Mouse (Mus musculus) liver, embryonic 14.5 days (tissue): ENCODE data around the gene Isg20l2. TPM values are rescaled to one million over a fixed set of nuclear protein-coding genes. Genes with fewer than 3 reads are reported as not detected.

Experiments
- ATAC-seq: fragments of 200-750 bp; cut with Nextera tagmentation; 2 replicates; pipeline ENCODE4 v1.8.0; 2017; ENCODE audit warnings: moderate number of reproducible peaks, mild to moderate bottlenecking, moderate library complexity; ENCODE audit not compliant: insufficient read depth
- DNase-seq, 3 experiments: peaks; one replicate each; pipeline ENCODE4 v3.0.0-alpha.2; 2012 to 2013; ENCODE audit warnings: low read depth in 3 of 3, low spot score in 3 of 3
- H3K27ac ChIP-seq: fragments of 300-500 bp; sonication (generic); 2 replicates; pipeline ENCODE4 v1.5.1; 2014; ENCODE audit warnings: moderate library complexity, mild to moderate bottlenecking, control low read depth, inconsistent platforms
- H3K27me3 ChIP-seq: fragments of 300-500 bp; sonication (generic); 2 replicates; pipeline ENCODE4 v1.6.1; 2014; ENCODE audit warnings: mild to moderate bottlenecking, low read length, moderate library complexity; ENCODE audit not compliant: control insufficient read depth, insufficient read depth
- H3K36me3 ChIP-seq: fragments of 300-500 bp; sonication (generic); replicated peaks from 2 replicates; pipeline ENCODE4 v1.6.1; 2014; ENCODE audit warnings: low read depth; ENCODE audit not compliant: control insufficient read depth, insufficient read depth
- H3K4me1 ChIP-seq, 2 experiments: fragments of 200-500 bp in 1 of 2; fragments of 300-500 bp in 1 of 2; sonication (generic) in 1 of 2; replicated peaks; 2 replicates each; pipeline ENCODE4 v1.6.1; 2012 to 2014; ENCODE audit warnings: antibody characterized with exemption in 1 of 2, inconsistent platforms in 1 of 2, low read length in 1 of 2; ENCODE audit not compliant: control insufficient read depth in 2 of 2, insufficient read depth in 2 of 2
- H3K4me2 ChIP-seq: fragments of 300-500 bp; sonication (generic); 2 replicates; pipeline ENCODE4 v1.6.1; 2014; ENCODE audit warnings: low read depth, mild to moderate bottlenecking, control low read depth, moderate library complexity
- H3K4me3 ChIP-seq, 2 experiments: fragments of 200-500 bp in 1 of 2; fragments of 300-500 bp in 1 of 2; sonication (generic) in 1 of 2; 2 replicates each; pipeline ENCODE4 v1.5.1; 2012 to 2014; ENCODE audit warnings: low read depth in 2 of 2, low read length in 2 of 2, mild to moderate bottlenecking in 2 of 2, control low read depth in 1 of 2, inconsistent platforms in 1 of 2, moderate library complexity in 1 of 2; ENCODE audit not compliant: insufficient read depth in 1 of 2
- H3K9ac ChIP-seq: fragments of 300-500 bp; sonication (generic); replicated peaks from 2 replicates; pipeline ENCODE4 v1.6.1; 2014; ENCODE audit warnings: mild to moderate bottlenecking, control low read depth, moderate library complexity
- H3K9me3 ChIP-seq: fragments of 300-500 bp; sonication (generic); 2 replicates; pipeline ENCODE4 v1.6.1; 2016; ENCODE audit warnings: low read length, mixed read lengths; ENCODE audit not compliant: control insufficient read depth
- CTCF ChIP-seq: IDR thresholded peaks from 2 replicates; pipeline ENCODE4 v1.5.1; 2016; ENCODE audit warnings: antibody characterized with exemption, low read depth, control low read depth
- EP300 ChIP-seq: IDR thresholded peaks from 2 replicates; pipeline ENCODE4 v1.6.1; 2016; ENCODE audit warnings: antibody characterized with exemption, low read depth
- WGBS: fragments of 180-500 bp; shearing (Covaris S2); extraction: QIAGEN DNeasy Blood & Tissue Kit; methylation state at CpG from one replicate; pipeline ENCODE4 v1.1.7; 2014; ENCODE audit not compliant: insufficient replicate concordance; 5-methylcytosine and 5-hydroxymethylcytosine counted together
- polyA plus RNA-seq, 2 experiments: library from polyadenylated mRNA; depleted of rRNA in 1 of 2; stranded (reverse) in 1 of 2; unstranded in 1 of 2; fragments of >200 nt; fragmentation: Nextera tagmentation in 1 of 2; extraction: Ambion mirVana in 1 of 2; gene quantifications; 2 replicates each; pipeline versions ENCODE4 v1.2.1 to v1.2.3; 2012 to 2014

Isg20l2 gene
- polyA plus RNA-seq, 2 experiments: 9.7 to 14.8 TPM

GRCm38 (mm10) chr3:87972776-87973175 is 42.7 kb downstream of the Isg20l2 start:
- ATAC-seq (no peak), DNase-seq (no peak)
- 37% methylated on average over 5 of the region's 5 CpGs for WGBS
- no peak overlapping the region for H3K4me3 ChIP-seq
- peak overlapping the region; percentile 16 for H3K4me2 ChIP-seq
- H3K36me3 ChIP-seq: no peaks in the 10 kb centered on the region
- no peak for TF ChIP-seq CTCF
- no peak for TF ChIP-seq EP300
- H3K4me1 ChIP-seq: peaks cover 0 to 4% of the 10 kb centered on the region in 2 experiments; a peak in 1 of 4 replicates
- H3K27me3 ChIP-seq: peaks cover 34% of the 10 kb centered on the region
- H3K9ac ChIP-seq: no peak overlapping the region
- H3K9me3 ChIP-seq: no peaks in the 10 kb centered on the region
- no peak overlapping the region for H3K27ac ChIP-seq

DNA sequence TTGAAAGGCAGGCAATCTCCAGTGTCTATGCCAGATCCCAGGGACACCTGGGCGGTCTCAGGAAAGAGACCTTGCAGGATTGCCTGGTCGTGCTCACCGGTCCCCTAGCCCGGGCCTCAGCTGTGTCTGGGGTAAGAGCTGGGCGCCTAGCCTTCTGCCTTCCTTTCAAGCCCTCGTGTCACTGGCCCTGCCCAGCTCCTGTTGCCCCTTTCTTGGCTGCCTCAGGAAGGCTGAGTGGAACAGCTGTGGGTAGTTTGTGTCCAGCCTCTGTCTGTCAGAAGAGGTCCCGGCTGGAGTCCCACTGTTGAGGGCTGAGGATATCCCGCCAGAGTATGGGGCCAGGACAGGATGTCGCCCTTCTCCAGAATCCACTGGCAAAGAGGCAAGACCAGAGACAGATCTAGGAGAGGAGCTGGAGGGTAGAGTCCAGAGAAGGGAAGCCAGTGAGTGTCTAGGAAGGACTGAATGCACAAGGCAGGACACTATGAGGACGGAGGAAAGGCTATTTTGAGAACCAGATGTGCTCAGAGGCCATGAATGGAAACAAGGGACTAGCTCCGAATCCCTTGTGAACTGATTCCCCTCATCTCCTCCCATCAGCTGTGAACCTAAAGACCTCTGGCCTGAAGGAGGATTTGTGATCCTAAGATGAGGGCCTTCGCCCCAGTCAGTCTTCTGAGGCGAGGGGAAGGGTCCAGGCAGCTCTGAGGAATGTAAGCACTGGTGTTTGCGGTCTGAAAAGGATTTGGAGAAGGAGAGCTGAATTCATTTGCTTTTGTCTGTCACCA is 43.7 kb downstream of the Isg20l2 start:
- H3K27me3 ChIP-seq: peaks cover 34% of the 10 kb centered on the region
- no peaks in the 10 kb centered on the region for H3K9me3 ChIP-seq
- H3K27ac ChIP-seq: no peak overlapping the region
- no peak overlapping the region for H3K4me2 ChIP-seq
- ATAC-seq (no peak), DNase-seq (no peak)
- no peak overlapping the region for H3K9ac ChIP-seq
- peaks cover 0 to 4% of the 10 kb centered on the region in 2 experiments; a peak in 1 of 4 replicates for H3K4me1 ChIP-seq
- no peak overlapping the region for H3K4me3 ChIP-seq
- no peak for TF ChIP-seq CTCF
- no peak for TF ChIP-seq EP300
- WGBS: 57% methylated on average over 14 of the region's 14 CpGs
- H3K36me3 ChIP-seq: no peaks in the 10 kb centered on the region

- Histone ChIP-seq H3K36me3 (no peaks in the 10 kb centered on the region), H3K4me2 (no peak overlapping the region), H3K4me3 (no peak overlapping the region), H3K9ac (no peak overlapping the region), H3K27me3 (peaks cover 34% of the 10 kb centered on the region), H3K9me3 (no peaks in the 10 kb centered on the region), H3K27ac (no peak overlapping the region), H3K4me1 (peaks cover 0 to 4% of the 10 kb centered on the region in 2 experiments; a peak in 1 of 4 replicates)
- DNase-seq: no peak
- no peak for ATAC-seq
- TF ChIP-seq CTCF (no peak), EP300 (no peak)
- WGBS: 50% methylated on average over 12 of the region's 12 CpGs
Measured at GRCm38 (mm10) chr3:87974381-87974987, 44.4 kb downstream of the Isg20l2 start.

DNA sequence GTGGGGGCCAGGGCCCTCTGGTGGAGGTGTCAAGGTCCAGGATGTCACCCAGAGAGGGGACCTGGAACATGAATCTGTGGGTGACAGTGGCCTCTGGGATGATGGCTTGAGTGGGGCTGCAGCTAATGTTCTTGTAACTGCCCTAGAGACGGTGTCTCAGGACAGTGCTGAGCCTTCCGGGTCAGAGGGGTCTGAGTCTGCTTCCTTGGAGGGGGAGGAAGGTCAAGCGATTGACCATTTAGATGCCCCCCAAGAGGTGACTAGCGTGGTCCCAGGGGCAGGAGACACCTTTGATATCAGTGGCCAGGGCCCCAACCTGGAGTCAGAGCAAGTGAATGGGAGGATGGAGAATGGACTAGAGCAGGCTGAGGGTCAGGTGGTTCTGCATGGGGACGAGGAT is 49.4 kb downstream of the Isg20l2 start:
- H3K27me3 ChIP-seq: no peaks in the 10 kb centered on the region; the same call in 1 of the 2 replicates
- TF ChIP-seq EP300: no peak
- no peak for TF ChIP-seq CTCF
- H3K36me3 ChIP-seq: no peaks in the 10 kb centered on the region
- no peaks in the 10 kb centered on the region for H3K9me3 ChIP-seq
- no peak overlapping the region for H3K4me2 ChIP-seq
- no peak for DNase-seq
- H3K9ac ChIP-seq: no peak overlapping the region
- 55% methylated on average over 5 of the region's 5 CpGs for WGBS
- ATAC-seq: no peak
- peaks cover 0 to 15% of the 10 kb centered on the region in 2 experiments; a peak in 1 of 4 replicates for H3K4me1 ChIP-seq
- H3K4me3 ChIP-seq: no peak overlapping the region
- H3K27ac ChIP-seq: no peak overlapping the region

DNA sequence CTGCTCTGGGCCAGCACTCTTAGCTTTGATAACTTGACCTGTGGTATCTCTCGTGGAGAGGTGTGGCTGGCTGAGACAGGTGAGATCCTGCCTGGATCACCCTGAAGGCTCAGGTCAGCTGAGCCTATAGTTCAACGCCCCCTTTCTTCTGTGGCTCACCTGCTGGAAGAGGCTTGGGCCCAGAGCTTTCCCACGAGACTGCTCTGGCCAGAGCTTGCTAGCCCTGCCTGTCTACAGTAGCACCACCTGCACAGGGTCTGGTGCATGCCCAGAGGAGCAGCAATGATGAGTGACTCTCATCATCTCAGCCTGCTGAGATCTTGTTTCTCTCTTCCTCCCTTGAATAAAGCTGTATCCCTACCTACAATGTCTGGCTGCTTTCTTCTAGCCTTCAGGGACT is 50.0 kb downstream of the Isg20l2 start:
- no peaks in the 10 kb centered on the region for H3K9me3 ChIP-seq
- DNase-seq (no peak), ATAC-seq (no peak)
- H3K36me3 ChIP-seq: no peaks in the 10 kb centered on the region
- peaks cover 0 to 15% of the 10 kb centered on the region in 2 experiments; a peak in 1 of 4 replicates for H3K4me1 ChIP-seq
- WGBS: 42% methylated on average over 3 of the region's 3 CpGs
- no peaks in the 10 kb centered on the region; the same call in 1 of the 2 replicates for H3K27me3 ChIP-seq
- no peak overlapping the region for H3K4me3 ChIP-seq
- H3K4me2 ChIP-seq: no peak overlapping the region
- no peak overlapping the region for H3K27ac ChIP-seq
- no peak overlapping the region for H3K9ac ChIP-seq
- TF ChIP-seq EP300 (no peak), CTCF (no peak)
